Mouse (Mus musculus): ENCODE data around the gene Rbfox3.

DNA sequence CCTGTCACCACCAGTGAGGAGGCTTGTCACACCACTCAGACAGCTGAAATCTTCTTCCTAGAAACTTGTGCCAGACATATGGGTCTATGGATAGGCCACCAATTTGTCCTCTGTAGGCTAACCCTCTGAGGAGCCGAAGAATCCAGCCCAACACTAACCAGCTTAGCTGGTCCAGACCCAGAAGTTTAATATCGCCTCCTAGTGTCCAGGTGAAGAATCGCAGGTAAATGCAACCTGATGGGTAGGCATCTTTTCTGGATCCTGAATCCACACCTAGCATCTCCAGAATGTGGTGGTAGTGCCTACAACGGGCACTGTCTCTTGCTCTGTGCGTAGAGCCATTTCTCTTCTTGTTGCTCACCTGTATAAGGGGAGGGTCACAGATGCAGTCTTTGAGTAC is 391.1 kb downstream of the Rbfox3 start:
- TF ChIP-seq CTCF (IDR thresholded peaks at IDR 0.05; ENCODE audit: low read depth, low read length) (peak; percentile 27; the same call in 1 of the 2 replicates), POLR2A (IDR thresholded peaks at IDR 0.05; ENCODE audit: borderline replicate concordance, low read depth, low read length) (no peak)

All from bone marrow macrophage, adult 2 months (primary cell).